ENCODE assay signal across 11 mouse cellular contexts in genomic region chr11:54726571-54727062, GRCm38 (mm10).
A peak's percentile ranks its signal among the peaks of the same experiment; 100 is the strongest.
DNase-seq lines count a peak whose midpoint lies in the region; ATAC-seq and TF ChIP-seq lines count a peak whose summit lies in the region.
"Had no signal": no experiment of that assay in that cellular context is flagged by ENCODE, and none has a peak within 500 bp of the region (broad histone marks: within the 10 kb centered on the region; RNA-seq: fewer than 3 reads in every experiment).

No protein-coding gene starts in this region.

- no peak overlapping the region for H3K4me3 ChIP-seq in liver, postnatal 0 days (ENCODE audit: low read depth, low read length)
- H3K4me3 ChIP-seq: embryonic facial prominence, embryonic 15.5 days; midbrain, embryonic 15.5 days had no signal

- 71% methylated on average over 3 of the region's 3 CpGs for WGBS in liver, postnatal 0 days (ENCODE audit: insufficient replicate concordance)

- peaks cover 23% of the 10 kb centered on the region for H3K36me3 ChIP-seq in liver, postnatal 0 days (replicated peaks; ENCODE audit: insufficient read depth, low read length)
- H3K36me3 ChIP-seq: midbrain, embryonic 15.5 days had no signal

- DNase-seq in frontal cortex, postnatal 36 days (ENCODE audit: low spot score in 2 of 2): peak; percentile 46 to 54
- DNase-seq in frontal cortex, postnatal 10 days (ENCODE audit: low spot score in 2 of 2): no peak
- no peak for DNase-seq in liver, postnatal 0 days
- DNase-seq in liver: no peak
- DNase-seq in ZHBTc4 (ENCODE audit: low read depth, low spot score): peak; percentile 83
- no peak for DNase-seq in urinary bladder, postnatal 36 days (ENCODE audit: low spot score in 2 of 2)
- DNase-seq in urinary bladder, adult 18-20 months (ENCODE audit: low spot score in 2 of 2): no peak
- DNase-seq: cerebellum, adult 2 months had no signal

- peak overlapping the region; percentile 49; the same call in 1 of the 2 replicates for H3K27ac ChIP-seq in liver, postnatal 0 days (ENCODE audit: low read depth)
- H3K27ac ChIP-seq: embryonic facial prominence, embryonic 15.5 days; midbrain, embryonic 15.5 days had no signal

- H3K4me2 ChIP-seq in liver, postnatal 0 days (ENCODE audit: low read depth, low read length): no peak overlapping the region
- H3K4me2 ChIP-seq: embryonic facial prominence, embryonic 15.5 days; midbrain, embryonic 15.5 days had no signal

- ATAC-seq in liver, postnatal 0 days: no peak
- peak; percentile 23; the same call in 1 of the 2 replicates for ATAC-seq in megakaryocyte progenitor cell, adult 5-6 weeks (replicated peaks; ENCODE audit: poor library complexity)
- ATAC-seq: midbrain, embryonic 15.5 days had no signal

- no peak for TF ChIP-seq EP300 in liver, postnatal 0 days (IDR thresholded peaks at IDR 0.05; ENCODE audit: low read depth)

- peaks cover 5% of the 10 kb centered on the region for H3K4me1 ChIP-seq in liver, postnatal 0 days (ENCODE audit: insufficient read depth)
- H3K4me1 ChIP-seq: embryonic facial prominence, embryonic 15.5 days had no signal

- no peak overlapping the region for H3K9ac ChIP-seq in liver, postnatal 0 days (replicated peaks)
- H3K9ac ChIP-seq: embryonic facial prominence, embryonic 15.5 days; midbrain, embryonic 15.5 days had no signal

- no peaks in the 10 kb centered on the region for H3K27me3 ChIP-seq in liver, postnatal 0 days (ENCODE audit: insufficient read depth, low read length)
- H3K27me3 ChIP-seq: embryonic facial prominence, embryonic 15.5 days; midbrain, embryonic 15.5 days had no signal

- TF ChIP-seq CTCF in liver, postnatal 0 days (IDR thresholded peaks at IDR 0.05; ENCODE audit: low read depth): peak; percentile 5; the same call in 1 of the 2 replicates

- no peaks in the 10 kb centered on the region for H3K9me3 ChIP-seq in liver, postnatal 0 days (ENCODE audit: low read length)
- H3K9me3 ChIP-seq: embryonic facial prominence, embryonic 15.5 days; midbrain, embryonic 15.5 days had no signal

Comparison
In these comparisons a context has a peak if more than half of its experiments do, and no peak if none do; other contexts are left out.
1. DNase-seq: peak in frontal cortex, postnatal 36 days (2 of 2) and ZHBTc4 (single experiment); none in frontal cortex, postnatal 10 days (0 of 2), liver, postnatal 0 days (single experiment), liver (single experiment), urinary bladder, postnatal 36 days (0 of 2) and urinary bladder, adult 18-20 months (0 of 2).